Mouse (Mus musculus) C2C12 (cell line): ENCODE results near the gene Npw.

ENCODE experiments used
- CEBPB ChIP-seq: IDR thresholded peaks from one replicate; pipeline ENCODE4 v1.6.1; 2011; ENCODE audit warnings: low read depth, mild to moderate bottlenecking, control low read depth, moderate library complexity
- CTCF ChIP-seq: IDR thresholded peaks from one replicate; pipeline ENCODE4 v1.5.1; 2011; ENCODE audit not compliant: control insufficient read depth, insufficient read depth, insufficient read length
- FOSL1 ChIP-seq: IDR thresholded peaks from one replicate; pipeline ENCODE4 v1.8.0; 2011; ENCODE audit warnings: mild to moderate bottlenecking, low read length; ENCODE audit not compliant: poor library complexity, insufficient read depth, severe bottlenecking
- MAX ChIP-seq: IDR thresholded peaks from one replicate; pipeline ENCODE4 v1.6.1; 2011; ENCODE audit warnings: mild to moderate bottlenecking, control low read depth
- MYOD1 ChIP-seq: IDR thresholded peaks from one replicate; pipeline ENCODE4 v1.6.1; 2011; ENCODE audit warnings: low read depth; ENCODE audit not compliant: control insufficient read depth, insufficient read length
- MYOG ChIP-seq: IDR thresholded peaks from one replicate; pipeline ENCODE4 v1.6.1; 2011; ENCODE audit not compliant: control insufficient read depth, insufficient read length; ENCODE audit errors: extremely low read depth
- USF1 ChIP-seq: IDR thresholded peaks from one replicate; pipeline ENCODE4 v1.6.1; 2011; ENCODE audit warnings: low read depth, mild to moderate bottlenecking, control low read depth, moderate library complexity

GRCm38 (mm10) chr17:24705821-24706220 is 47.6 kb upstream of the Npw start:
- no peak for TF ChIP-seq CTCF
- TF ChIP-seq MYOD1 = no peak
- TF ChIP-seq USF1 = no peak
- TF ChIP-seq MAX = no peak
- TF ChIP-seq CEBPB = no peak
- no peak for TF ChIP-seq MYOG
- no peak for TF ChIP-seq FOSL1
